Mouse (Mus musculus): ENCODE measurements around the gene Kl. TPM values are rescaled to one million over a fixed set of nuclear protein-coding genes. Genes with fewer than 3 reads are reported as not detected.

Gene Kl
- total and polyA plus RNA-seq, 3 experiments = not detected

DNA sequence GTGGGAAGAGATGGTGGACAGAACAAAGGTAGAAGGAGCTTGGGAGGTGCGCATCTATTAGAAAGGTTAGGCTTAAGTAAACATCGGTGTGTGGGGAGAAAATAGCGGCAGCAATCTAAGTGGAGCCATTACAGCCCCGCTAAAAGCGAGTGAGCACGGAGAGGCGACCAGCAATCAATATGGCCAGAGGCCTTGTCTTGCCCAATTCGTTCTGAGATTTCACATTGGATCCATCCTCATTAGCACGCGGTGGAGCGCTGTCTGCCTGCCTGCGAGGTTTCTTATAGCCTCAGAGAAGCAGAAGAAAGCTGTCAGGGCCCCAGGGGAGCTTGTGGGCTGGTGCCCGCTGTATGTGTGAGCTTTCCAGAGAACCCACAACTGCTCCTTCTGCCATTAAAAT lies 33.8 kb upstream of the Kl start:
- dilution Hi-C loops (cut with MboI; ENCODE audit: extremely low pct_ligation_motif_present, extremely low pct_unique_long_range_greater_than_20kb, low sequenced_read_pairs) (no loop called here), in situ Hi-C loops (cut with MboI; ENCODE audit: low pct_ligation_motif_present, low pct_unique_long_range_greater_than_20kb, low sequenced_read_pairs) (no loop called here)
- no peaks in the 10 kb centered on the region for H3K9me3 ChIP-seq (replicated peaks; ENCODE audit: low read length)

GRCm38 (mm10) chr5:150919269-150919668 lies 33.1 kb upstream of the Kl start:
- H3K4me3 ChIP-seq (replicated peaks in 1 of 3; ENCODE audit: low read depth in 2 of 3, low read length in 2 of 3, poor library complexity in 1 of 3) = no peak overlapping the region
- H3K4me2 ChIP-seq (ENCODE audit: insufficient read depth, low read depth, poor library complexity, severe bottlenecking) = no peak overlapping the region
- no peaks in the 10 kb centered on the region for H3K36me3 ChIP-seq (replicated peaks in 1 of 2; ENCODE audit: control insufficient read depth in 1 of 2, insufficient read depth in 1 of 2, low read length in 1 of 2)
- dilution Hi-C loops (cut with MboI; ENCODE audit: extremely low pct_ligation_motif_present, extremely low pct_unique_long_range_greater_than_20kb, low sequenced_read_pairs) = no loop called here
- H3K9ac ChIP-seq (ENCODE audit: insufficient read depth, low read depth) = no peak overlapping the region
- H3K9me3 ChIP-seq (replicated peaks; ENCODE audit: low read length) = no peaks in the 10 kb centered on the region
- TF ChIP-seq KAT2A (IDR thresholded peaks at IDR 0.05; ENCODE audit: insufficient replicate concordance, low read length) = no peak
- TF ChIP-seq MEF2A (IDR thresholded peaks at IDR 0.05; ENCODE audit: borderline replicate concordance, low read depth, low read length) = no peak
- no peak for TF ChIP-seq CTCF (conservative IDR thresholded peaks at IDR 0.05 in 1 of 2, IDR thresholded peaks at IDR 0.05 in 1 of 2; ENCODE audit: low read depth in 2 of 2, low read length in 2 of 2)
- no peak for TF ChIP-seq MYC (IDR thresholded peaks at IDR 0.05; ENCODE audit: low read depth, low read length)
- TF ChIP-seq MAZ (IDR thresholded peaks at IDR 0.05; ENCODE audit: low read depth, low read length) = no peak
- no peak for TF ChIP-seq CHD2 (IDR thresholded peaks at IDR 0.05; ENCODE audit: low read length)
- no peak for TF ChIP-seq ZKSCAN1 (IDR thresholded peaks at IDR 0.05; ENCODE audit: borderline replicate concordance, low read depth, low read length)
- no peak for TF ChIP-seq USF2 (conservative IDR thresholded peaks at IDR 0.05; ENCODE audit: low read depth, low read length)
- no peak for TF ChIP-seq TCF12 (IDR thresholded peaks at IDR 0.05; ENCODE audit: low read depth, low read length)
- no peak for TF ChIP-seq ZC3H11A (IDR thresholded peaks at IDR 0.05; ENCODE audit: low read depth, low read length)
- TF ChIP-seq GABPA (IDR thresholded peaks at IDR 0.05; ENCODE audit: insufficient replicate concordance, low read depth, low read length) = no peak
- no peak for TF ChIP-seq UBTF (IDR thresholded peaks at IDR 0.05; ENCODE audit: low read depth, low read length)
- TF ChIP-seq ETS1 (conservative IDR thresholded peaks at IDR 0.05; ENCODE audit: low read depth, low read length) = no peak
- TF ChIP-seq PAX5 (IDR thresholded peaks at IDR 0.05; ENCODE audit: low read length) = no peak
- TF ChIP-seq EP300 (IDR thresholded peaks at IDR 0.05; ENCODE audit: low read length) = no peak
- no peak for TF ChIP-seq NELFE (IDR thresholded peaks at IDR 0.05; ENCODE audit: low read depth, low read length)
- no peak for TF ChIP-seq IRF4 (IDR thresholded peaks at IDR 0.05; ENCODE audit: low read depth, low read length)
- TF ChIP-seq USF1 (IDR thresholded peaks at IDR 0.05; ENCODE audit: low read depth, low read length) = no peak
- no peak overlapping the region for H3K27ac ChIP-seq (ENCODE audit: insufficient read depth, low read depth)
- no peak for DNase-seq (ENCODE audit: extremely low read depth)
- in situ Hi-C loops (cut with MboI; ENCODE audit: low pct_ligation_motif_present, low pct_unique_long_range_greater_than_20kb, low sequenced_read_pairs) = no loop called here
- no peaks in the 10 kb centered on the region for H3K4me1 ChIP-seq (ENCODE audit: control insufficient read depth in 1 of 2, insufficient read depth in 2 of 2)
- H3K27me3 ChIP-seq (replicated peaks) = no peaks in the 10 kb centered on the region
- no peaks in the 10 kb centered on the region for H3K79me2 ChIP-seq (replicated peaks; ENCODE audit: control insufficient read depth, extremely low read depth, insufficient read depth, poor library complexity, severe bottlenecking)

More for the DNA sequence above, 33.8 kb upstream of the Kl start:
- no peak overlapping the region for H3K27ac ChIP-seq (ENCODE audit: insufficient read depth, low read depth)
- H3K36me3 ChIP-seq (replicated peaks in 1 of 2; ENCODE audit: control insufficient read depth in 1 of 2, insufficient read depth in 1 of 2, low read length in 1 of 2) = no peaks in the 10 kb centered on the region
- peaks cover 0 to 3% of the 10 kb centered on the region in 2 experiments; a peak in 2 of 4 replicates for H3K4me1 ChIP-seq (ENCODE audit: control insufficient read depth in 1 of 2, insufficient read depth in 2 of 2)
- no peaks in the 10 kb centered on the region for H3K79me2 ChIP-seq (replicated peaks; ENCODE audit: control insufficient read depth, extremely low read depth, insufficient read depth, poor library complexity, severe bottlenecking)
- TF ChIP-seq MXI1 (IDR thresholded peaks at IDR 0.05; ENCODE audit: low read depth, low read length) (no peak), NRF1 (IDR thresholded peaks at IDR 0.05; ENCODE audit: low read depth, low read length) (no peak), MEF2A (IDR thresholded peaks at IDR 0.05; ENCODE audit: borderline replicate concordance, low read depth, low read length) (no peak), CTCF (conservative IDR thresholded peaks at IDR 0.05 in 1 of 2, IDR thresholded peaks at IDR 0.05 in 1 of 2; ENCODE audit: low read depth in 2 of 2, low read length in 2 of 2) (no peak), ELF1 (IDR thresholded peaks at IDR 0.05; ENCODE audit: low read depth, low read length) (no peak), GABPA (IDR thresholded peaks at IDR 0.05; ENCODE audit: insufficient replicate concordance, low read depth, low read length) (no peak), ETS1 (conservative IDR thresholded peaks at IDR 0.05; ENCODE audit: low read depth, low read length) (no peak)
- H3K4me3 ChIP-seq (replicated peaks in 1 of 3; ENCODE audit: low read depth in 2 of 3, low read length in 2 of 3, poor library complexity in 1 of 3) = no peak overlapping the region
- no peaks in the 10 kb centered on the region for H3K27me3 ChIP-seq (replicated peaks)
- no peak overlapping the region for H3K9ac ChIP-seq (ENCODE audit: insufficient read depth, low read depth)
- H3K4me2 ChIP-seq (ENCODE audit: insufficient read depth, low read depth, poor library complexity, severe bottlenecking) = no peak overlapping the region
- no peak for DNase-seq (ENCODE audit: extremely low read depth)
